Mouse (Mus musculus): ENCODE data around the gene Ino80d.

Ino80d gene

GRCm38 (mm10) chr1:62991021-62991420, 123.4 kb downstream of the Ino80d start:
- no peak for DNase-seq (ENCODE audit: low spot score)

GRCm38 (mm10) chr1:62987561-62987960, 126.9 kb downstream of the Ino80d start:
- DNase-seq (ENCODE audit: low spot score), result no peak

GRCm38 (mm10) chr1:62986267-62986666, 128.2 kb downstream of the Ino80d start:
- peak; percentile 43 for DNase-seq (ENCODE audit: low spot score)

GRCm38 (mm10) chr1:62984566-62984965, 129.9 kb downstream of the Ino80d start:
- DNase-seq (ENCODE audit: low spot score), result peak; percentile 33

GRCm38 (mm10) chr1:62976742-62977141, 137.7 kb downstream of the Ino80d start:
- no peak for DNase-seq (ENCODE audit: low spot score)

- DNase-seq (ENCODE audit: low spot score), result no peak
Observed at GRCm38 (mm10) chr1:62966885-62967284, 147.6 kb downstream of the Ino80d start.

GRCm38 (mm10) chr1:62964291-62964690, 150.2 kb downstream of the Ino80d start:
- DNase-seq (ENCODE audit: low spot score), result peak; percentile 13

GRCm38 (mm10) chr1:62956942-62957645, 157.4 kb downstream of the Ino80d start:
- no peak for DNase-seq (ENCODE audit: low spot score)

GRCm38 (mm10) chr1:62956526-62956925, 157.9 kb downstream of the Ino80d start:
- no peak for DNase-seq (ENCODE audit: low spot score)

- DNase-seq (ENCODE audit: low spot score), result no peak
Observed at GRCm38 (mm10) chr1:62955340-62955739, 159.1 kb downstream of the Ino80d start.

- DNase-seq (ENCODE audit: low spot score), result no peak
Observed at GRCm38 (mm10) chr1:62953036-62953435, 161.4 kb downstream of the Ino80d start.

- no peak for DNase-seq (ENCODE audit: low spot score)
Observed at GRCm38 (mm10) chr1:62952319-62952718, 162.1 kb downstream of the Ino80d start.

GRCm38 (mm10) chr1:62951067-62951809, 163.2 kb downstream of the Ino80d start:
- DNase-seq (ENCODE audit: low spot score), result no peak

GRCm38 (mm10) chr1:62950526-62950925, 163.9 kb downstream of the Ino80d start:
- no peak for DNase-seq (ENCODE audit: low spot score)

- no peak for DNase-seq (ENCODE audit: low spot score)
Observed at GRCm38 (mm10) chr1:62947807-62948206, 166.7 kb downstream of the Ino80d start.

GRCm38 (mm10) chr1:62946987-62947386, 167.5 kb downstream of the Ino80d start:
- no peak for DNase-seq (ENCODE audit: low spot score)

- DNase-seq (ENCODE audit: low spot score), result no peak
Observed at GRCm38 (mm10) chr1:62934752-62935329, 179.6 kb downstream of the Ino80d start.

GRCm38 (mm10) chr1:62934100-62934513, 180.4 kb downstream of the Ino80d start:
- DNase-seq (ENCODE audit: low spot score), result no peak

- no peak for DNase-seq (ENCODE audit: low spot score)
Observed at GRCm38 (mm10) chr1:62933288-62934099, 181.0 kb downstream of the Ino80d start.

- DNase-seq (ENCODE audit: low spot score), result peak; percentile 85
Observed at GRCm38 (mm10) chr1:62929477-62929876, 185.0 kb downstream of the Ino80d start.

GRCm38 (mm10) chr1:62919219-62919618, 195.2 kb downstream of the Ino80d start:
- DNase-seq (ENCODE audit: low spot score), result no peak

- DNase-seq (ENCODE audit: low spot score), result no peak
Observed at GRCm38 (mm10) chr1:62916609-62917008, 197.9 kb downstream of the Ino80d start.

Measured in urinary bladder, postnatal 25 days (tissue).